Mouse (Mus musculus): ENCODE results near the gene Gm12258.

DNA sequence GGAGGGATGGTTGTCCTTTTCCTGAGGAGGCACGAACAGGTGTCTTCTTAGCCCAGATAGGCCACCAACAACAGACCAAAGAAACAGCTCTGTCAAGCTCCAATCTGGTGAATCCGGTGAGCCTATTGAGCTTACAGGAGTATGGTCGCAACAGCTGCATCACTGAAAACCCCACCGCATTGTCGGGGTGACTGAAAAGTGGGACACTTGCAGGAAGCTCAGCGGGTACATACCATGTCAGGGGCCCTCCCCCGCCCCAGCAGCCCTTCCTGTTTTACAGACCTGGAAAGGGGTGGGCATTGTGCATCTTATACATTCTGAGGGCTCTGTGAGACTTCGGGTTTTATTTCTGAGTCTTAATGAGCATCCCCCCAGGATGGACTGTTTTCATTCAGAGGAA lies 36.8 kb downstream of the Gm12258 start:
- TF ChIP-seq POLR2A (IDR thresholded peaks at IDR 0.05; ENCODE audit: extremely low read depth, insufficient read depth, low read length) (no peak), CTCF (IDR thresholded peaks at IDR 0.05; ENCODE audit: low read depth, low read length) (no peak)

Data from liver, adult 2 months (tissue).